Mouse (Mus musculus) stomach, embryonic 15.5 days (tissue): Measurements from ENCODE around the gene Rpl27. TPM values are rescaled to one million over a fixed set of nuclear protein-coding genes. Genes with fewer than 3 reads are reported as not detected.
"Not testable (repeated sequence)": the region's sequence is repeated elsewhere in the genome, so short reads cannot be mapped to it uniquely, and the experiment has no call there.

Experiments
- ATAC-seq: fragments of 200-750 bp; cut with Nextera tagmentation; 2 replicates; pipeline ENCODE4 v1.8.0; 2017; ENCODE audit warnings: low read depth, moderate number of reproducible peaks, moderate TSS enrichment; ENCODE audit not compliant: insufficient read depth, low FRiP score
- H3K27ac ChIP-seq: fragments of 300-500 bp; sonication (generic); 2 replicates; pipeline ENCODE4 v1.5.1; 2015; ENCODE audit warnings: mild to moderate bottlenecking, inconsistent platforms
- H3K27me3 ChIP-seq: fragments of 300-500 bp; sonication (generic); replicated peaks from 2 replicates; pipeline ENCODE4 v1.6.1; 2015; ENCODE audit warnings: inconsistent platforms
- H3K36me3 ChIP-seq: fragments of 300-500 bp; sonication (generic); 2 replicates; pipeline ENCODE4 v1.6.1; 2015; ENCODE audit warnings: inconsistent platforms
- H3K4me1 ChIP-seq: fragments of 300-500 bp; sonication (generic); 2 replicates; pipeline ENCODE4 v1.6.1; 2015; ENCODE audit warnings: inconsistent platforms
- H3K4me2 ChIP-seq: fragments of 300-500 bp; sonication (generic); 2 replicates; pipeline ENCODE4 v1.6.1; 2015; ENCODE audit warnings: mild to moderate bottlenecking, inconsistent platforms
- H3K4me3 ChIP-seq: fragments of 300-500 bp; sonication (generic); replicated peaks from 2 replicates; pipeline ENCODE4 v1.5.1; 2015; ENCODE audit warnings: inconsistent platforms
- H3K9ac ChIP-seq: fragments of 300-500 bp; sonication (generic); 2 replicates; pipeline ENCODE4 v1.6.1; 2015; ENCODE audit warnings: inconsistent platforms
- H3K9me3 ChIP-seq: fragments of 300-500 bp; sonication (generic); 2 replicates; pipeline ENCODE4 v1.6.1; 2016; ENCODE audit warnings: inconsistent platforms
- WGBS: fragments of 180-500 bp; shearing (Covaris S2); methylation state at CpG from one replicate; pipeline ENCODE4 v1.1.7; 2015; 5-methylcytosine and 5-hydroxymethylcytosine counted together
- polyA plus RNA-seq: library from polyadenylated mRNA; unstranded; fragments of >200 nt; fragmentation: Nextera tagmentation; extraction: Ambion mirVana; gene quantifications from 2 replicates; pipeline ENCODE4 v1.2.1, GENCODE M21; 2015

Gene Rpl27
- polyA plus RNA-seq, 1 experiment from 2014 or later: 284 TPM

GRCm38 (mm10) chr11:101462583-101463440 is 20.7 kb downstream of the Rpl27 start:
- H3K4me2 ChIP-seq: peak overlapping the region; percentile 95; the same call in 1 of the 2 replicates
- 28% methylated on average over 13 of the region's 13 CpGs for WGBS
- no peaks in the 10 kb centered on the region for H3K27me3 ChIP-seq
- H3K9me3 ChIP-seq: no peaks in the 10 kb centered on the region
- no peak for ATAC-seq
- H3K4me1 ChIP-seq: peaks cover 43% of the 10 kb centered on the region
- no peak overlapping the region for H3K4me3 ChIP-seq
- peaks cover 9% of the 10 kb centered on the region for H3K36me3 ChIP-seq
- no peak overlapping the region for H3K27ac ChIP-seq
- no peak overlapping the region for H3K9ac ChIP-seq

- peak; percentile 20 for ATAC-seq
- no peaks in the 10 kb centered on the region for H3K27me3 ChIP-seq
- no peaks in the 10 kb centered on the region for H3K9me3 ChIP-seq
- peaks cover 39% of the 10 kb centered on the region for H3K4me1 ChIP-seq
- H3K4me3 ChIP-seq: peak within 1 kb of the TSS; percentile 89
- H3K36me3 ChIP-seq: peaks cover 9% of the 10 kb centered on the region
- peak within 1 kb of the TSS; percentile 95 for H3K4me2 ChIP-seq
- peak within 1 kb of the TSS; percentile 68 for H3K9ac ChIP-seq
- H3K27ac ChIP-seq: peak within 1 kb of the TSS; percentile 94
- WGBS: 12% methylated on average over 12 of the region's 12 CpGs
These were observed 22.4 kb downstream of the Rpl27 start, which contains the start of gene Rnd2 for GRCm38 (mm10) chr11:101464211-101465100. Gene Rnd2, plus strand, starts transcription at chr11:101464999.

- Histone ChIP-seq H3K4me1 (peaks cover 38% of the 10 kb centered on the region), H3K9me3 (no peaks in the 10 kb centered on the region), H3K27ac (peak overlapping the region; percentile 94), H3K27me3 (no peaks in the 10 kb centered on the region), H3K4me3 (peak overlapping the region; percentile 89), H3K9ac (peak overlapping the region; percentile 68), H3K4me2 (peak overlapping the region; percentile 95), H3K36me3 (peaks cover 5% of the 10 kb centered on the region)
- ATAC-seq: peak; percentile 40
- WGBS: under 1% methylated on average over 51 of the region's 51 CpGs
These were observed 23.2 kb downstream of the Rpl27 start for GRCm38 (mm10) chr11:101465101-101465868.

- peak within 1 kb of the TSS; percentile 68 for H3K9ac ChIP-seq
- peak within 1 kb of the TSS; percentile 89 for H3K4me3 ChIP-seq
- no peaks in the 10 kb centered on the region for H3K27me3 ChIP-seq
- H3K27ac ChIP-seq: peak within 1 kb of the TSS; percentile 94
- ATAC-seq: peak; percentile 59
- H3K36me3 ChIP-seq: peaks cover 4% of the 10 kb centered on the region; the same call in 1 of the 2 replicates
- no peaks in the 10 kb centered on the region for H3K9me3 ChIP-seq
- H3K4me2 ChIP-seq: peak within 1 kb of the TSS; percentile 95
- 2% methylated on average over 60 of the region's 60 CpGs for WGBS
- peaks cover 38% of the 10 kb centered on the region for H3K4me1 ChIP-seq
These were observed 23.9 kb downstream of the Rpl27 start, which contains the start of gene Vat1 for GRCm38 (mm10) chr11:101465869-101466551. Gene Vat1, minus strand, starts transcription at chr11:101466230.

- peak overlapping the region; percentile 89 for H3K4me3 ChIP-seq
- not testable (repeated sequence) for H3K36me3 ChIP-seq, H3K27me3 ChIP-seq, H3K9me3 ChIP-seq, H3K9ac ChIP-seq, ATAC-seq, H3K27ac ChIP-seq
- peaks cover 38% of the 10 kb centered on the region for H3K4me1 ChIP-seq
- WGBS: 62% methylated on average over 5 of the region's 5 CpGs
- peak overlapping the region; percentile 95 for H3K4me2 ChIP-seq
These were observed 24.5 kb downstream of the Rpl27 start for GRCm38 (mm10) chr11:101466552-101466950.

GRCm38 (mm10) chr11:101467477-101468262 is 25.6 kb downstream of the Rpl27 start:
- Histone ChIP-seq H3K9me3 (no peaks in the 10 kb centered on the region), H3K27ac (peak overlapping the region; percentile 65; the same call in 1 of the 2 replicates), H3K9ac (peak overlapping the region; percentile 58; the same call in 1 of the 2 replicates), H3K36me3 (no peaks in the 10 kb centered on the region), H3K4me2 (peak overlapping the region; percentile 98), H3K4me3 (peak overlapping the region; percentile 86), H3K27me3 (no peaks in the 10 kb centered on the region), H3K4me1 (peaks cover 33% of the 10 kb centered on the region)
- WGBS: under 1% methylated on average over 51 of the region's 54 CpGs
- peak; percentile 65 for ATAC-seq

GRCm38 (mm10) chr11:101468263-101468688 is 26.2 kb downstream of the Rpl27 start:
- Histone ChIP-seq H3K4me2 (peak overlapping the region; percentile 98), H3K9me3 (no peaks in the 10 kb centered on the region), H3K9ac (peak overlapping the region; percentile 58), H3K36me3 (no peaks in the 10 kb centered on the region), H3K27me3 (no peaks in the 10 kb centered on the region), H3K27ac (peak overlapping the region; percentile 65; the same call in 1 of the 2 replicates), H3K4me3 (peak overlapping the region; percentile 86), H3K4me1 (peaks cover 28% of the 10 kb centered on the region)
- peak; percentile 5; the same call in 1 of the 2 replicates for ATAC-seq
- WGBS: 1% methylated on average over 29 of the region's 31 CpGs

GRCm38 (mm10) chr11:101468731-101469130 is 26.6 kb downstream of the Rpl27 start:
- H3K27ac ChIP-seq: peak overlapping the region; percentile 65; the same call in 1 of the 2 replicates
- no peak overlapping the region for H3K9ac ChIP-seq
- H3K36me3 ChIP-seq: no peaks in the 10 kb centered on the region
- no peak for ATAC-seq
- H3K4me1 ChIP-seq: peaks cover 23% of the 10 kb centered on the region
- H3K4me2 ChIP-seq: peak overlapping the region; percentile 98
- H3K4me3 ChIP-seq: peak overlapping the region; percentile 86
- H3K9me3 ChIP-seq: no peaks in the 10 kb centered on the region
- H3K27me3 ChIP-seq: no peaks in the 10 kb centered on the region
- WGBS: 7% methylated on average over 13 of the region's 13 CpGs

GRCm38 (mm10) chr11:101469155-101469554 is 27.1 kb downstream of the Rpl27 start:
- peak overlapping the region; percentile 86 for H3K4me3 ChIP-seq
- ATAC-seq: no peak

GRCm38 (mm10) chr11:101470206-101470605 is 28.1 kb downstream of the Rpl27 start:
- H3K9ac ChIP-seq: no peak overlapping the region
- WGBS: 53% methylated on average over 7 of the region's 7 CpGs
- H3K27ac ChIP-seq: no peak overlapping the region
- no peaks in the 10 kb centered on the region for H3K9me3 ChIP-seq
- ATAC-seq: no peak
- no peaks in the 10 kb centered on the region for H3K36me3 ChIP-seq
- H3K4me2 ChIP-seq: no peak overlapping the region
- peaks cover 14% of the 10 kb centered on the region for H3K4me1 ChIP-seq
- no peak overlapping the region for H3K4me3 ChIP-seq
- H3K27me3 ChIP-seq: no peaks in the 10 kb centered on the region

More at GRCm38 (mm10) chr11:101469155-101469554, 27.1 kb downstream of the Rpl27 start:
- WGBS: 60% methylated on average over 4 of the region's 4 CpGs
- no peaks in the 10 kb centered on the region for H3K36me3 ChIP-seq
- peak overlapping the region; percentile 98 for H3K4me2 ChIP-seq
- no peaks in the 10 kb centered on the region for H3K9me3 ChIP-seq
- H3K27ac ChIP-seq: no peak overlapping the region
- H3K4me1 ChIP-seq: peaks cover 19% of the 10 kb centered on the region
- no peak overlapping the region for H3K9ac ChIP-seq
- no peaks in the 10 kb centered on the region for H3K27me3 ChIP-seq
